Comparison of ENCODE assay signal across 14 mouse cellular contexts in genomic region chr10:117896911-117897643, GRCm38 (mm10). TPM values are rescaled to one million over a fixed set of nuclear protein-coding genes. Genes with fewer than 3 reads are reported as not detected.
DNase-seq lines count a peak whose midpoint lies in the region; ATAC-seq and TF ChIP-seq lines count a peak whose summit lies in the region.
"Had no signal": no experiment of that assay in that cellular context is flagged by ENCODE, and none has a peak within 500 bp of the region (broad histone marks: within the 10 kb centered on the region; RNA-seq: fewer than 3 reads in every experiment).

No protein-coding gene starts in this region.

- no peak for ATAC-seq in kidney, embryonic 14.5 days (ENCODE audit: low FRiP score, low TSS enrichment)
- ATAC-seq in heart, postnatal 0 days (ENCODE audit: insufficient read depth, low read depth) = no peak
- ATAC-seq in kidney, embryonic 16.5 days (ENCODE audit: low FRiP score, low TSS enrichment) = peak; percentile 57

- no peaks in the 10 kb centered on the region for H3K36me3 ChIP-seq in kidney, embryonic 14.5 days (ENCODE audit: control insufficient read depth, insufficient read depth, low read length)
- H3K36me3 ChIP-seq in heart, postnatal 0 days (replicated peaks; ENCODE audit: control insufficient read depth, insufficient read depth, low read length) = no peaks in the 10 kb centered on the region
- H3K36me3 ChIP-seq in kidney, embryonic 16.5 days (ENCODE audit: insufficient read depth, low read length) = no peaks in the 10 kb centered on the region
- H3K36me3 ChIP-seq in small intestine, adult 2 months (ENCODE audit: control insufficient read depth, insufficient read depth, low read length) = no peaks in the 10 kb centered on the region
- H3K36me3 ChIP-seq: forebrain, embryonic 10.5 days; stomach, embryonic 15.5 days had no signal

- TF ChIP-seq EP300 in heart, postnatal 0 days (IDR thresholded peaks at IDR 0.05; ENCODE audit: low read depth) = no peak

- H3K27me3 ChIP-seq in kidney, embryonic 14.5 days (ENCODE audit: control insufficient read depth, insufficient read depth, low read length) = no peaks in the 10 kb centered on the region
- no peaks in the 10 kb centered on the region; the same call in 1 of the 2 replicates for H3K27me3 ChIP-seq in heart, postnatal 0 days (ENCODE audit: control insufficient read depth, insufficient read depth, low read length)
- H3K27me3 ChIP-seq in kidney, embryonic 16.5 days (ENCODE audit: insufficient read depth, low read length) = no peaks in the 10 kb centered on the region
- no peaks in the 10 kb centered on the region for H3K27me3 ChIP-seq in small intestine, adult 2 months (ENCODE audit: control insufficient read depth, insufficient read depth, low read length)
- H3K27me3 ChIP-seq: stomach, embryonic 15.5 days had no signal

- H3K9ac ChIP-seq in kidney, embryonic 14.5 days (ENCODE audit: low read depth, low read length) = no peak overlapping the region
- H3K9ac ChIP-seq in heart, postnatal 0 days (replicated peaks; ENCODE audit: low read depth, low read length) = no peak overlapping the region
- H3K9ac ChIP-seq in kidney, embryonic 16.5 days (replicated peaks; ENCODE audit: low read length) = no peak overlapping the region
- H3K9ac ChIP-seq: hindbrain, embryonic 14.5 days; stomach, embryonic 15.5 days had no signal

- 68% methylated on average over 12 of the region's 12 CpGs for WGBS in kidney, embryonic 14.5 days
- 60% methylated on average over 12 of the region's 12 CpGs for WGBS in heart, postnatal 0 days
- 49% methylated on average over 12 of the region's 12 CpGs for WGBS in kidney, embryonic 16.5 days
- 31% methylated on average over 12 of the region's 12 CpGs for WGBS in small intestine, adult 2 months

- no peaks in the 10 kb centered on the region for H3K9me3 ChIP-seq in kidney, embryonic 14.5 days (ENCODE audit: control insufficient read depth, low read length)
- no peaks in the 10 kb centered on the region for H3K9me3 ChIP-seq in heart, postnatal 0 days (replicated peaks; ENCODE audit: control insufficient read depth, low read length)
- H3K9me3 ChIP-seq in kidney, embryonic 16.5 days (ENCODE audit: low read length) = no peaks in the 10 kb centered on the region
- H3K9me3 ChIP-seq: forebrain, embryonic 10.5 days; stomach, embryonic 15.5 days had no signal

- no peaks in the 10 kb centered on the region for H3K4me1 ChIP-seq in kidney, embryonic 14.5 days (ENCODE audit: control insufficient read depth, insufficient read depth, low read length)
- peaks cover 7% of the 10 kb centered on the region; the same call in 1 of the 2 replicates for H3K4me1 ChIP-seq in heart, postnatal 0 days (ENCODE audit: control insufficient read depth, insufficient read depth)
- H3K4me1 ChIP-seq in kidney, embryonic 16.5 days (ENCODE audit: insufficient read depth, low read length) = peaks cover 5% of the 10 kb centered on the region
- H3K4me1 ChIP-seq in small intestine, adult 2 months (ENCODE audit: control insufficient read depth, insufficient read depth, insufficient read length, low read length) = peaks cover 5% of the 10 kb centered on the region; the same call in 1 of the 2 replicates

- peak; percentile 54 for DNase-seq in kidney, adult 18-20 months
- peak; percentile 46 for DNase-seq in heart, postnatal 0 days (ENCODE audit: low spot score)
- no peak for DNase-seq in natural killer cell, adult 2 months (ENCODE audit: low spot score in 2 of 2)
- no peak for DNase-seq in thymus, postnatal 25 days
- DNase-seq in lung, postnatal 4 days = no peak
- DNase-seq: cerebellum, adult 18-20 months; layer of hippocampus, adult 9-11 months; right cerebral cortex, postnatal 25 days had no signal

- H3K27ac ChIP-seq in kidney, embryonic 14.5 days (ENCODE audit: low read depth, low read length) = no peak overlapping the region
- no peak overlapping the region for H3K27ac ChIP-seq in heart, postnatal 0 days (ENCODE audit: low read depth)
- H3K27ac ChIP-seq in kidney, embryonic 16.5 days (ENCODE audit: low read length) = no peak overlapping the region
- 0 out of 2 replicates have a peak overlapping the region, but pooled peaks have one; percentile 11 for H3K27ac ChIP-seq in small intestine, adult 2 months (ENCODE audit: insufficient read depth, low read depth, low read length)
- H3K27ac ChIP-seq: hindbrain, embryonic 14.5 days; stomach, embryonic 15.5 days had no signal

- TF ChIP-seq POLR2A in small intestine, adult 2 months (IDR thresholded peaks at IDR 0.05; ENCODE audit: low read depth, low read length) = no peak

- H3K4me2 ChIP-seq in kidney, embryonic 14.5 days (replicated peaks; ENCODE audit: low read depth, low read length) = no peak overlapping the region
- H3K4me2 ChIP-seq in heart, postnatal 0 days (ENCODE audit: low read depth, low read length) = no peak overlapping the region
- no peak overlapping the region for H3K4me2 ChIP-seq in kidney, embryonic 16.5 days (replicated peaks; ENCODE audit: low read depth, low read length)
- H3K4me2 ChIP-seq: hindbrain, embryonic 14.5 days; stomach, embryonic 15.5 days had no signal

- TF ChIP-seq CTCF in heart, postnatal 0 days (IDR thresholded peaks at IDR 0.05; ENCODE audit: low read depth) = no peak
- TF ChIP-seq CTCF in small intestine, adult 2 months (IDR thresholded peaks at IDR 0.05; ENCODE audit: extremely low read depth, insufficient read length, insufficient replicate concordance, low read depth, low read length) = no peak

- no peak overlapping the region for H3K4me3 ChIP-seq in kidney, embryonic 14.5 days (ENCODE audit: low read length)
- no peak overlapping the region for H3K4me3 ChIP-seq in heart, postnatal 0 days (ENCODE audit: low read depth, low read length)
- H3K4me3 ChIP-seq in kidney, embryonic 16.5 days (ENCODE audit: low read length) = no peak overlapping the region
- H3K4me3 ChIP-seq in small intestine, adult 2 months (ENCODE audit: low read depth, low read length) = no peak overlapping the region
- H3K4me3 ChIP-seq: forebrain, embryonic 10.5 days; stomach, embryonic 15.5 days had no signal

RNA-seq across cellular contexts. Expression of gene Rap1b, which starts 51.2 kb away (rescaled TPM):
- polyA plus RNA-seq in kidney, embryonic 14.5 days (2014; fragmentation: Nextera tagmentation; extraction: Ambion mirVana) = 139 and 176 TPM in 2 replicates
- total RNA-seq in heart, postnatal 0 days (2014; rRNA removed; ENCODE audit: low replicate concordance) = 46.1 and 52.8 TPM in 2 replicates
- 99.0 and 105 TPM in 2 replicates for polyA plus RNA-seq in heart, postnatal 0 days (2015; fragmentation: Nextera tagmentation; extraction: Ambion mirVana)
- polyA plus RNA-seq in kidney, embryonic 16.5 days (2015; fragmentation: Nextera tagmentation; extraction: Ambion mirVana) = 166 and 185 TPM in 2 replicates
- 7.9 and 19.2 TPM in 2 replicates for polyA plus RNA-seq in small intestine, adult 2 months (2012; rRNA removed)

Comparison
In these comparisons a context has a peak if more than half of its experiments do, and no peak if none do; other contexts are left out.
1. DNase-seq: peak in kidney, adult 18-20 months (single experiment) and heart, postnatal 0 days (single experiment); none in natural killer cell, adult 2 months (0 of 2), thymus, postnatal 25 days (single experiment) and lung, postnatal 4 days (0 of 2).